Mouse (Mus musculus) cortical plate, adult 2 months (tissue): ENCODE measurements around the gene Glyctk.

Experiments
- CTCF ChIP-seq: fragments of 200-500 bp; IDR thresholded peaks from 2 replicates; pipeline ENCODE4 v1.5.1; 2011; ENCODE audit warnings: mild to moderate bottlenecking, control low read depth, low read length; ENCODE audit not compliant: insufficient read depth; ENCODE audit errors: extremely low read depth
- POLR2A ChIP-seq: fragments of 200-500 bp; IDR thresholded peaks from 2 replicates; pipeline ENCODE4 v1.6.1; 2011; ENCODE audit warnings: mild to moderate bottlenecking, low read length, control low read depth; ENCODE audit not compliant: insufficient read depth; ENCODE audit errors: extremely low read depth

DNA sequence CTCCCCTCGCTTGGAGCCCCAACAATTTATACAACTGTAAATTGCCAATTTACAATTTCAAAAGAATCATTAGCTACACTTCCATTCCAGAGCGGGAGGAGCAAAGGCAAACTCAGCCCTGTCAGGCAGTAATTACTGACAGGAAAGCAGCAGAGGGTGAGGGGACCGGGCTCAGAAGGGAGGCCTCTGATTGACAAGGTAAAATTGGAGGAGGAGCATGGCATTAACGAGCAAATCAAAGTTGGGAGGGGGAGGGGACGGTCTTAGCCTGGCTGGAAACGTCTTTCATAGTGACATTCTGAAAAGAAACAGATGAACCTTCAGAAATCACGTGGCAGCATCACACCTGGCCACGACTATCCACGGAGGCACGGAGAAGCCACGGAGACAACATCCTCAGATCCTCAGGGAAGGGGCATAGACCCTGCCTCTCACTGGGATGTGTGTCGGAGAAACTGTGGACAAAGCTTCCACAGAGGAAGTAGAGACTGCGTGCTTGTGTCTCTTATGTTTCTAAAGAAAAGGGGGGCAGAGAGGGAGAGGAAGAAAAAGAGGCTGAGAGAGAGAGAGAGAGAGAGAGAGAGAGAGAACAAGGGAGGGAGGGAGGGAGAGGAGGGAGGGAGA lies 42.0 kb downstream of the Glyctk start:
- TF ChIP-seq CTCF (no peak), POLR2A (no peak)
